Mouse (Mus musculus) midbrain, embryonic 16.5 days (tissue): ENCODE data around the gene Kcnq1. TPM values are rescaled to one million over a fixed set of nuclear protein-coding genes. Genes with fewer than 3 reads are reported as not detected.

Experiments
- ATAC-seq: fragments of 200-750 bp; cut with Nextera tagmentation; 2 replicates; pipeline ENCODE4 v1.8.0; 2017; ENCODE audit warnings: moderate TSS enrichment
- H3K27ac ChIP-seq: fragments of 300-500 bp; sonication (generic); 2 replicates; pipeline ENCODE4 v1.5.1; 2014; ENCODE audit warnings: mild to moderate bottlenecking, low read length, mixed read lengths
- H3K27me3 ChIP-seq: fragments of 300-500 bp; sonication (generic); 2 replicates; pipeline ENCODE4 v1.6.1; 2014; ENCODE audit warnings: low read depth, low read length, mixed read lengths; ENCODE audit not compliant: control insufficient read depth, insufficient read depth
- H3K36me3 ChIP-seq: fragments of 300-500 bp; sonication (generic); 2 replicates; pipeline ENCODE4 v1.6.1; 2014; ENCODE audit warnings: mild to moderate bottlenecking, low read length, moderate library complexity, mixed read lengths; ENCODE audit not compliant: control insufficient read depth, insufficient read depth
- H3K4me1 ChIP-seq: fragments of 300-500 bp; sonication (generic); 2 replicates; pipeline ENCODE4 v1.6.1; 2014; ENCODE audit warnings: mild to moderate bottlenecking, low read length, mixed read lengths; ENCODE audit not compliant: control insufficient read depth, insufficient read depth
- H3K4me2 ChIP-seq: fragments of 300-500 bp; sonication (generic); 2 replicates; pipeline ENCODE4 v1.6.1; 2014; ENCODE audit warnings: mild to moderate bottlenecking, low read length, mixed read lengths
- H3K4me3 ChIP-seq: fragments of 300-500 bp; sonication (generic); 2 replicates; pipeline ENCODE4 v1.5.1; 2014; ENCODE audit warnings: low read depth, mild to moderate bottlenecking, low read length, moderate library complexity, mixed read lengths
- H3K9ac ChIP-seq: fragments of 300-500 bp; sonication (generic); 2 replicates; pipeline ENCODE4 v1.6.1; 2014; ENCODE audit warnings: low read depth, low read length, mixed read lengths
- H3K9me3 ChIP-seq: fragments of 300-500 bp; sonication (generic); replicated peaks from 2 replicates; pipeline ENCODE4 v1.6.1; 2014; ENCODE audit warnings: mild to moderate bottlenecking, low read length, mixed read lengths; ENCODE audit not compliant: control insufficient read depth, poor library complexity, severe bottlenecking
- WGBS: fragments of 180-500 bp; shearing (Covaris S2); extraction: QIAGEN DNeasy Blood & Tissue Kit; methylation state at CpG from one replicate; pipeline ENCODE4 v1.1.7; 2014; 5-methylcytosine and 5-hydroxymethylcytosine counted together
- polyA plus RNA-seq: library from polyadenylated mRNA; unstranded; fragments of >200 nt; fragmentation: Nextera tagmentation; extraction: Ambion mirVana; gene quantifications from 2 replicates; pipeline ENCODE4 v1.2.1, GENCODE M21; 2015

Kcnq1 gene
- polyA plus RNA-seq = 1.1 and 2.2 TPM in 2 replicates

- Histone ChIP-seq H3K4me3 (peak within 1 kb of the TSS; percentile 30), H3K4me2 (peak within 1 kb of the TSS; percentile 57), H3K36me3 (no peaks in the 10 kb centered on the region), H3K9ac (peak within 1 kb of the TSS; percentile 11; the same call in 1 of the 2 replicates), H3K27me3 (peaks cover 40% of the 10 kb centered on the region), H3K4me1 (no peaks in the 10 kb centered on the region), H3K9me3 (no peaks in the 10 kb centered on the region), H3K27ac (no peak within 1 kb of the TSS)
- 60% methylated on average over 4 of the region's 4 CpGs for WGBS
- ATAC-seq = no peak
Observed at GRCm38 (mm10) chr7:143106062-143106461, at the start of gene Kcnq1. Gene Kcnq1 (plus strand): TSS chr7:143106362.

GRCm38 (mm10) chr7:143057023-143057422 is 49.1 kb upstream of the Kcnq1 start:
- WGBS = 95% methylated on average over 5 of the region's 5 CpGs
- peaks cover 36% of the 10 kb centered on the region for H3K4me1 ChIP-seq
- 0 out of 2 replicates have a peak overlapping the region, but pooled peaks have one; percentile 6 for H3K9ac ChIP-seq
- H3K27ac ChIP-seq = no peak overlapping the region
- H3K27me3 ChIP-seq = no peaks in the 10 kb centered on the region
- H3K36me3 ChIP-seq = no peaks in the 10 kb centered on the region; the same call in 1 of the 2 replicates
- no peaks in the 10 kb centered on the region for H3K9me3 ChIP-seq
- no peak overlapping the region for H3K4me3 ChIP-seq
- peak overlapping the region; percentile 12; the same call in 1 of the 2 replicates for H3K4me2 ChIP-seq
- no peak for ATAC-seq

- Histone ChIP-seq H3K36me3 (no peaks in the 10 kb centered on the region; the same call in 1 of the 2 replicates), H3K4me3 (no peak overlapping the region), H3K4me1 (peaks cover 31% of the 10 kb centered on the region), H3K27ac (peak overlapping the region; percentile 41), H3K9me3 (no peaks in the 10 kb centered on the region), H3K9ac (no peak overlapping the region), H3K27me3 (no peaks in the 10 kb centered on the region), H3K4me2 (no peak overlapping the region)
- ATAC-seq = no peak
- WGBS = 85% methylated on average over 9 of the region's 9 CpGs
Observed at GRCm38 (mm10) chr7:143057667-143058220, 48.4 kb upstream of the Kcnq1 start.

- Histone ChIP-seq H3K4me3 (no peak overlapping the region), H3K36me3 (no peaks in the 10 kb centered on the region; the same call in none of the 2 replicates), H3K4me2 (no peak overlapping the region), H3K9me3 (no peaks in the 10 kb centered on the region), H3K27ac (peak overlapping the region; percentile 41), H3K27me3 (no peaks in the 10 kb centered on the region), H3K4me1 (peaks cover 31% of the 10 kb centered on the region), H3K9ac (no peak overlapping the region)
- WGBS = 83% methylated on average over 5 of the region's 5 CpGs
- ATAC-seq = no peak
Observed at GRCm38 (mm10) chr7:143058221-143058697, 47.9 kb upstream of the Kcnq1 start.

- ATAC-seq = no peak
- Histone ChIP-seq H3K4me3 (no peak overlapping the region), H3K4me2 (no peak overlapping the region; the same call in 1 of the 2 replicates), H3K4me1 (peaks cover 28% of the 10 kb centered on the region), H3K36me3 (peaks cover 7% of the 10 kb centered on the region), H3K27me3 (no peaks in the 10 kb centered on the region), H3K27ac (peak overlapping the region; percentile 54; the same call in 1 of the 2 replicates), H3K9ac (no peak overlapping the region), H3K9me3 (no peaks in the 10 kb centered on the region)
- 80% methylated on average over 5 of the region's 5 CpGs for WGBS
Observed at GRCm38 (mm10) chr7:143059202-143059870, 46.8 kb upstream of the Kcnq1 start.

DNA sequence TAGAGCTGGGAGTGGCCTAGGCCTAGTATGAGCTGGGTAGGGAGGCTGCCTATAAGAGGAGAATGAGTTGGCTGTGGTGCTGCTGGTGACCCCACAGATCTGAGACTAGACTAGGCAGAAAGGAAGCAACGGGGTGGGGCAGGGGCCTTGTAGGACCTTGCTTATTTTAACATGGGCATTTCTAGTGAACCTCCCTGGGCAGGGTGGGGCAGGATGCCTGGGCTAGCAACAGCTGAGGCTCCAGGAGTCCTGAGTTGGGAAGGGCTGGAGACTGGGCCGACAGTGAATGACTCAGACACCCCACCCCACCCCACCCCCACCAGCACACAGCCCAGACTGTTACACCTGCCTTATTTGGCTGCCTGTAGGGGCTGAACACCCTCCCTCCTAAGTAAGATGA is 43.5 kb upstream of the Kcnq1 start:
- no peak for ATAC-seq

GRCm38 (mm10) chr7:143064226-143064625 is 41.9 kb upstream of the Kcnq1 start:
- WGBS = 30% methylated on average over 6 of the region's 6 CpGs
- no peaks in the 10 kb centered on the region for H3K9me3 ChIP-seq
- no peak overlapping the region for H3K4me2 ChIP-seq
- H3K9ac ChIP-seq = no peak overlapping the region
- no peak overlapping the region for H3K4me3 ChIP-seq
- H3K27ac ChIP-seq = no peak overlapping the region
- H3K36me3 ChIP-seq = peaks cover 37% of the 10 kb centered on the region
- ATAC-seq = no peak
- H3K4me1 ChIP-seq = peaks cover 13% of the 10 kb centered on the region
- H3K27me3 ChIP-seq = no peaks in the 10 kb centered on the region

More for the DNA sequence above, 43.5 kb upstream of the Kcnq1 start:
- Histone ChIP-seq H3K36me3 (peaks cover 35% of the 10 kb centered on the region), H3K27me3 (no peaks in the 10 kb centered on the region), H3K27ac (no peak overlapping the region), H3K4me3 (no peak overlapping the region), H3K4me2 (no peak overlapping the region), H3K4me1 (peaks cover 14% of the 10 kb centered on the region; the same call in 1 of the 2 replicates), H3K9ac (no peak overlapping the region), H3K9me3 (no peaks in the 10 kb centered on the region)
- WGBS = 89% methylated on average over 2 of the region's 2 CpGs

- Histone ChIP-seq H3K27ac (no peak overlapping the region), H3K9ac (no peak overlapping the region), H3K36me3 (peaks cover 37% of the 10 kb centered on the region), H3K4me1 (peaks cover 19% of the 10 kb centered on the region), H3K4me2 (no peak overlapping the region), H3K9me3 (no peaks in the 10 kb centered on the region), H3K27me3 (no peaks in the 10 kb centered on the region), H3K4me3 (no peak overlapping the region)
- ATAC-seq = no peak
- WGBS = 94% methylated on average over 2 of the region's 2 CpGs
Observed at GRCm38 (mm10) chr7:143065692-143066091, 40.5 kb upstream of the Kcnq1 start.

DNA sequence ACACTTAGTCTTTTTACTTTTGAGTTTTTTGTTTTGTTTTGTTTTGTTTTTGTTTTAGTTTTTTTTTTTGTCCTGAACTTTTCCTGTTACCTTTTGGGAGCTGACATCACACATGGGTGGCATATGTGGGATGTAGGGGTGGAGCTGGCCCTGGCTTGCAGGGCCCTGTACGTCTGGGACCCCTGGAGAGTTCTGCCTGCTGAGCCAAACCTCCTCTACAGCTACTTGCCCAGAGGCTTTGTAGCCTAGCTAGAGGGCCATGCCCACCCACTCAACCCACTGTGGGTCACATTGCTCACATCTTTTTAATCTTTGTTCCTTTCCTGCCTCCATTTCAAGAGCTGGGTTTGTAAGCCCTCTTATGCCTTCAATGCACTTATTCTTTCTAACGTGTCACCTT is 38.7 kb upstream of the Kcnq1 start:
- Histone ChIP-seq H3K36me3 (peaks cover 37% of the 10 kb centered on the region), H3K9me3 (no peaks in the 10 kb centered on the region), H3K9ac (no peak overlapping the region), H3K4me2 (no peak overlapping the region), H3K4me1 (peaks cover 22% of the 10 kb centered on the region), H3K27ac (no peak overlapping the region), H3K4me3 (no peak overlapping the region), H3K27me3 (no peaks in the 10 kb centered on the region)
- 71% methylated on average over 2 of the region's 2 CpGs for WGBS
- no peak for ATAC-seq
